In the genomic region with DNA sequence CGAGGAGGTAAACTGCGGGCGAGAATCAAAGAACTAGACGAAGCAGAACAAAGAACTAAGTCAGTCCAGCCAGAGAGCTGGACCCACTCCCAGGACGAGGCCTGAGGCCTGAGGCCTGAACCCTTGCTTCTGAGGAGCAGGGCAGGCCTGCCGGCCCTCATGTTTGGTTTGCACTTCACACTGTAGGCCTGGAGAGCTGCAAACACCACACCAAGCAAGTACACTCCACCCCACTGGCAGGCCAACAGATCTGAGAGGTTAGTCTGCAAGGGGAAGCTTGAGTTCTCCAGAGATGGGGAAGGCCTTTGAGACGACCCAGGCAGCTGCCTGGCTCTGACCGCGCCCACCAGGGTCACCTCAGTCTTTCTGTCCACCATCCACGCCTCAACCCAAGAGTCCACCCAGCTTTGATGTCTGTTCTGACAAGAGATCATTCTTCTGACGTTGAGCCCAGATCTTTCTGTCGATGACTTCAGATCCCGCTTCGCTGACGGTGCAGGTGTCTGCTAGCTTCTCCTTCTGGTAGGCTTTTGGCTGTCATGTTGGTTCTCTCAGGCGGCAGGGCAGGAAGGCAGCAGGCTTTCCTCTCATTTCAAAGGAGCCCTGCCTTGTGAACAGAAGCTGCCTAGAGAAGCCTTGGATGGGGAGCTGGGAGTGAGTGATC, we compare ENCODE assay signal across 14 mouse cellular contexts.
A peak's percentile ranks its signal among the peaks of the same experiment; 100 is the strongest.
DNase-seq lines count a peak whose midpoint lies in the region; ATAC-seq and TF ChIP-seq lines count a peak whose summit lies in the region.
"Had no signal": no experiment of that assay in that cellular context is flagged by ENCODE, and none has a peak within 500 bp of the region (broad histone marks: within the 10 kb centered on the region; RNA-seq: fewer than 3 reads in every experiment).

No protein-coding gene starts in this region.

- H3K9ac ChIP-seq in forebrain, embryonic 14.5 days (ENCODE audit: low read length), result no peak overlapping the region
- H3K9ac ChIP-seq in forebrain, embryonic 11.5 days (ENCODE audit: low read length), result no peak overlapping the region
- no peak overlapping the region; the same call in 1 of the 2 replicates for H3K9ac ChIP-seq in liver, postnatal 0 days (replicated peaks)
- H3K9ac ChIP-seq: heart, embryonic 15.5 days; lung, embryonic 15.5 days had no signal

- ATAC-seq in forebrain, embryonic 14.5 days, result no peak
- ATAC-seq in forebrain, embryonic 11.5 days (replicated peaks; ENCODE audit: low FRiP score), result no peak
- 0 out of 2 replicates have a peak, but pooled peaks have one; percentile 29 for ATAC-seq in liver, postnatal 0 days
- no peak for ATAC-seq in granulocyte monocyte progenitor cell, adult 5-6 weeks (replicated peaks; ENCODE audit: poor library complexity, severe bottlenecking)
- ATAC-seq: forebrain, embryonic 16.5 days had no signal

- H3K4me1 ChIP-seq in forebrain, embryonic 14.5 days (ENCODE audit: control insufficient read depth, insufficient read depth, low read length), result peaks cover 79% of the 10 kb centered on the region
- peaks cover 31% of the 10 kb centered on the region for H3K4me1 ChIP-seq in forebrain, embryonic 11.5 days (replicated peaks; ENCODE audit: control insufficient read depth, insufficient read depth, low read length)
- peaks cover 43% of the 10 kb centered on the region for H3K4me1 ChIP-seq in liver, postnatal 0 days (ENCODE audit: insufficient read depth)

- H3K27me3 ChIP-seq in forebrain, embryonic 14.5 days (replicated peaks; ENCODE audit: control insufficient read depth, insufficient read depth, low read length), result no peaks in the 10 kb centered on the region
- H3K27me3 ChIP-seq in forebrain, embryonic 11.5 days (ENCODE audit: control insufficient read depth, insufficient read depth, low read length), result no peaks in the 10 kb centered on the region
- H3K27me3 ChIP-seq in liver, postnatal 0 days (ENCODE audit: insufficient read depth, low read length), result no peaks in the 10 kb centered on the region
- H3K27me3 ChIP-seq: heart, embryonic 15.5 days; lung, embryonic 15.5 days had no signal

- H3K36me3 ChIP-seq in forebrain, embryonic 14.5 days (ENCODE audit: control insufficient read depth, insufficient read depth, low read length), result no peaks in the 10 kb centered on the region
- H3K36me3 ChIP-seq in forebrain, embryonic 11.5 days (ENCODE audit: control insufficient read depth, insufficient read depth, low read length), result no peaks in the 10 kb centered on the region
- peaks cover 3% of the 10 kb centered on the region; the same call in 1 of the 2 replicates for H3K36me3 ChIP-seq in liver, postnatal 0 days (replicated peaks; ENCODE audit: insufficient read depth, low read length)
- H3K36me3 ChIP-seq: heart, embryonic 15.5 days; lung, embryonic 15.5 days had no signal

- H3K4me3 ChIP-seq in forebrain, embryonic 14.5 days (ENCODE audit: low read depth, low read length), result no peak overlapping the region
- H3K4me3 ChIP-seq in forebrain, embryonic 11.5 days (ENCODE audit: low read depth, low read length), result no peak overlapping the region
- no peak overlapping the region for H3K4me3 ChIP-seq in liver, postnatal 0 days (ENCODE audit: low read depth, low read length)
- H3K4me3 ChIP-seq: heart, embryonic 15.5 days; lung, embryonic 15.5 days; myocyte had no signal

- no peak for TF ChIP-seq CTCF in liver, postnatal 0 days (IDR thresholded peaks at IDR 0.05; ENCODE audit: low read depth)

- H3K4me2 ChIP-seq in forebrain, embryonic 14.5 days (ENCODE audit: low read length), result no peak overlapping the region
- H3K4me2 ChIP-seq in forebrain, embryonic 11.5 days (ENCODE audit: low read depth, low read length, severe bottlenecking), result no peak overlapping the region
- H3K4me2 ChIP-seq in liver, postnatal 0 days (ENCODE audit: low read depth, low read length), result no peak overlapping the region
- H3K4me2 ChIP-seq: heart, embryonic 15.5 days; lung, embryonic 15.5 days had no signal

- DNase-seq in forebrain, embryonic 14.5 days (ENCODE audit: low spot score), result no peak
- DNase-seq in forebrain, embryonic 11.5 days (ENCODE audit: low spot score), result no peak
- peak; percentile 56 to 68 for DNase-seq in lung, adult 18-20 months
- DNase-seq in lung, postnatal 14 days, result no peak
- no peak for DNase-seq in liver, postnatal 0 days
- peak; percentile 58 for DNase-seq in thymus, postnatal 14 days
- DNase-seq in natural killer cell, adult 2 months (ENCODE audit: low spot score in 2 of 2), result no peak
- DNase-seq: adrenal gland, adult 8-10 months; kidney, adult 2 months had no signal

- 64% methylated on average over 16 of the region's 16 CpGs for WGBS in forebrain, embryonic 14.5 days
- 69% methylated on average over 16 of the region's 16 CpGs for WGBS in forebrain, embryonic 11.5 days
- WGBS in liver, postnatal 0 days (ENCODE audit: insufficient replicate concordance), result 70% methylated on average over 16 of the region's 16 CpGs

- H3K9me3 ChIP-seq in forebrain, embryonic 14.5 days (replicated peaks; ENCODE audit: control insufficient read depth, low read length), result no peaks in the 10 kb centered on the region
- H3K9me3 ChIP-seq in forebrain, embryonic 11.5 days (ENCODE audit: control insufficient read depth, low read length), result no peaks in the 10 kb centered on the region
- no peaks in the 10 kb centered on the region for H3K9me3 ChIP-seq in liver, postnatal 0 days (ENCODE audit: low read length)
- H3K9me3 ChIP-seq: heart, embryonic 15.5 days; lung, embryonic 15.5 days had no signal

- H3K27ac ChIP-seq in forebrain, embryonic 14.5 days (ENCODE audit: low read depth, low read length), result peak overlapping the region; percentile 33; the same call in 1 of the 2 replicates
- H3K27ac ChIP-seq in forebrain, embryonic 11.5 days (ENCODE audit: low read depth, low read length), result no peak overlapping the region
- H3K27ac ChIP-seq in liver, postnatal 0 days (ENCODE audit: low read depth), result no peak overlapping the region; the same call in 1 of the 2 replicates
- H3K27ac ChIP-seq: heart, embryonic 15.5 days; lung, embryonic 15.5 days had no signal

- no peak for TF ChIP-seq EP300 in liver, postnatal 0 days (IDR thresholded peaks at IDR 0.05; ENCODE audit: low read depth)

Comparison
In these comparisons a context has a peak if more than half of its experiments do, and no peak if none do; other contexts are left out.
1. DNase-seq: peak in lung, adult 18-20 months (2 of 2) and thymus, postnatal 14 days (single experiment); none in forebrain, embryonic 14.5 days (single experiment), forebrain, embryonic 11.5 days (single experiment), lung, postnatal 14 days (single experiment), liver, postnatal 0 days (single experiment) and natural killer cell, adult 2 months (0 of 2).